Mouse (Mus musculus) left cerebral cortex, postnatal 10 days (tissue): ENCODE results near the gene Spock1. TPM values are rescaled to one million over a fixed set of nuclear protein-coding genes. Genes with fewer than 3 reads are reported as not detected.

Experiments
- total RNA-seq, 2 experiments: library from RNA; stranded (reverse); gene quantifications; 2 replicates each; pipeline ENCODE4 v1.2.3; 2021

The Spock1 gene
- total RNA-seq, 2 experiments from 2014 or later: 276 to 302 TPM

Other genes with a start within 250 kb of the Spock1 start
- gene Klhl3, start 205.3 kb upstream of the Spock1 start, total RNA-seq: 10 to 100 TPM; 24.2 to 24.3 TPM
- gene Hnrnpa0, start 220.2 kb upstream of the Spock1 start, total RNA-seq: 100 to 1,000 TPM; 146 to 151 TPM
- 10 to 100 TPM; 22.3 to 25.1 TPM for gene Idnk, start 249.3 kb upstream of the Spock1 start, total RNA-seq